Mouse (Mus musculus) limb, embryonic 13.5 days (tissue): ENCODE measurements around the gene 1700123L14Rik. TPM values are rescaled to one million over a fixed set of nuclear protein-coding genes. Genes with fewer than 3 reads are reported as not detected.
A peak's percentile ranks its signal among the peaks of the same experiment; 100 is the strongest.
"Not testable (repeated sequence)": the region's sequence is repeated elsewhere in the genome, so short reads cannot be mapped to it uniquely, and the experiment has no call there.

ENCODE experiments used
- ATAC-seq: fragments of 200-750 bp; cut with Nextera tagmentation; 2 replicates; pipeline ENCODE4 v1.8.0; 2017; ENCODE audit warnings: low read depth, moderate number of reproducible peaks, moderate TSS enrichment; ENCODE audit not compliant: low FRiP score
- H3K27ac ChIP-seq: fragments of 300-500 bp; sonication (generic); 2 replicates; pipeline ENCODE4 v1.5.1; 2015; ENCODE audit warnings: inconsistent platforms, mild to moderate bottlenecking, moderate library complexity
- H3K27me3 ChIP-seq: fragments of 300-500 bp; sonication (generic); 2 replicates; pipeline ENCODE4 v1.6.1; 2015; ENCODE audit warnings: mild to moderate bottlenecking, inconsistent platforms
- H3K36me3 ChIP-seq: fragments of 300-500 bp; sonication (generic); 2 replicates; pipeline ENCODE4 v1.6.1; 2015; ENCODE audit warnings: inconsistent platforms, mild to moderate bottlenecking, moderate library complexity
- H3K4me1 ChIP-seq: fragments of 300-500 bp; sonication (generic); 2 replicates; pipeline ENCODE4 v1.6.1; 2015; ENCODE audit warnings: inconsistent platforms
- H3K4me2 ChIP-seq: fragments of 300-500 bp; sonication (generic); replicated peaks from 2 replicates; pipeline ENCODE4 v1.6.1; 2015; ENCODE audit warnings: inconsistent platforms, mild to moderate bottlenecking, moderate library complexity
- H3K4me3 ChIP-seq: fragments of 300-500 bp; sonication (generic); 2 replicates; pipeline ENCODE4 v1.5.1; 2015; ENCODE audit warnings: moderate library complexity, mild to moderate bottlenecking, inconsistent platforms
- H3K9ac ChIP-seq: fragments of 300-500 bp; sonication (generic); 2 replicates; pipeline ENCODE4 v1.6.1; 2015; ENCODE audit warnings: mild to moderate bottlenecking, inconsistent platforms
- H3K9me3 ChIP-seq: fragments of 300-500 bp; sonication (generic); 2 replicates; pipeline ENCODE4 v1.6.1; 2016; ENCODE audit warnings: inconsistent platforms
- WGBS: fragments of 180-500 bp; shearing (Covaris S2); methylation state at CpG from one replicate; pipeline ENCODE4 v1.1.7; 2015; 5-methylcytosine and 5-hydroxymethylcytosine counted together
- polyA plus RNA-seq: library from polyadenylated mRNA; unstranded; fragments of >200 nt; fragmentation: Nextera tagmentation; extraction: Ambion mirVana; gene quantifications from 2 replicates; pipeline ENCODE4 v1.2.1, GENCODE M21; 2015

1700123L14Rik gene
- polyA plus RNA-seq, result 0.15 TPM in 1 of 2 replicates, not detected in the other

DNA sequence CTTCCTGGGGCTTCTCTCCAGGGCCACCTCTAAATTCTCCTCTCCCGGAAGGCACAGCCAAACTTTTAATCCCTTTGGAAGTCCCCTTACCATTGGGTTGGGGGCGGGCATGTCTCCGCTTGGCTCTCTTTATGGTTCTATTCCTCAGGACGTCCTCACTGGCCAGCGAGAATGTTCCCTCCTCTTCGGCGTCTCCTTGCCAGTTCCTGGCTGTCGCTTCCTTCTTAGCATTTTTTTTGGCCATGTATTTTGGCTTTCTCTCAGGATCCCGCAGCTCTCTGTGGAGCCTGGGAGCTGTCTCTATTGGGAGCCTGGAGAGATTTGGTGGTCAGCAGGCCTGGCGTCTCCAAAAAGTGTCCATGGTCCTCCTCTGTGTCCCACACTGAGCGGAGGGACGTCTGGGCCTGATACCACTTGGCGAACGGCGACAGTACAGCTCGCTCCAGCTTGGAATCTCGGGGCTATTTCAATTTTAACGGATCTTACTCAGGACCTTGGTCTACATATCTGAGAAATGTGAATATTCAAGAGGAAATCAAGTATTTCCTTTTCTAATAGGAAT, at the start of gene 1700123L14Rik:
1700123L14Rik (minus strand) TSS at position 426 of the 562 bp plus-strand sequence.
- Histone ChIP-seq H3K4me3 (no peak within 1 kb of the TSS), H3K4me2 (no peak within 1 kb of the TSS), H3K27me3 (no peaks in the 10 kb centered on the region), H3K9me3 (no peaks in the 10 kb centered on the region), H3K9ac (no peak within 1 kb of the TSS), H3K27ac (no peak within 1 kb of the TSS), H3K4me1 (no peaks in the 10 kb centered on the region), H3K36me3 (no peaks in the 10 kb centered on the region)
- ATAC-seq, result no peak
- 83% methylated on average over 18 of the region's 18 CpGs for WGBS

DNA sequence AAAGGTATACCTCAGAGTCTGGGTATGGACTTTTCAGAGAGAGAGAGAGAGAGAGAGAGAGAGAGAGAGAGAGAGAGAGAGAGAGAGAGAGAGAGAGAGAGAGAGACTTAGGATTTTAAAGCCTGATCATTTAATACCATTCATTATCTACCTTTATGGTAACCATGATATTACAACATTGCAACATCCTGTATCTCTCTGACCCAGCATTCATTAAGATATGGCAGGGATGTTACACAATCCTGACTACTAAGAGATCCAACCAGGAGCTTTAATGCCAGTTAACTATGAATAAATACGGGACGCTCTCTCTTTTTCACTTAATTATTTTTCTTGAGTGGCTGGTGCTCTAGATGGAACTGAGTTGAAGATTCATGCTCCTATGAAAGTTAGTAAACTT, 39.4 kb upstream of the 1700123L14Rik start:
- 99% methylated on average over 2 of the region's 2 CpGs for WGBS
- no peaks in the 10 kb centered on the region for H3K4me1 ChIP-seq
- H3K9me3 ChIP-seq, result no peaks in the 10 kb centered on the region
- H3K27ac ChIP-seq, result no peak overlapping the region
- H3K27me3 ChIP-seq, result no peaks in the 10 kb centered on the region
- no peak overlapping the region for H3K4me3 ChIP-seq
- no peak overlapping the region for H3K9ac ChIP-seq
- H3K36me3 ChIP-seq, result no peaks in the 10 kb centered on the region
- no peak overlapping the region for H3K4me2 ChIP-seq
- no peak for ATAC-seq

DNA sequence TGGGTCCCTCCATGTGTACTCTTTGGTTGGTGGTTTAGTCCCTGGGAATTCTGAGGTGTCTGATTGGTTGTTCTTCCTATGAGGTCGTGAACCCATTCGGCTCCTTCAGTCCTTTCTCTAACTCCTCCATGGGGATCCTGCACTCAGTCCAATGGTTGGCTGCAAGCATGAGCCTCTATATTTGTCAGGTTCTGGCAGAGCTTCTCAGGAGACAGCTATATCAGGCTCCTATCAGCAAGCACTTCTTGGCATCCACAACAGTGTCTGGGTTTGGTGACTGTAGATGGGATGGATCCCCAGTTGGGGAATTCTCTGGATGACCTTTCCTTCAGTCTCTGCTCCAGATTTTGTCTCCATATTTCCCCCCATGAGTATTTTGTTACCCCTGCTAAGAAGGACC, 32.9 kb upstream of the 1700123L14Rik start:
- 88% methylated on average over 2 of the region's 2 CpGs for WGBS
- H3K4me1 ChIP-seq, ATAC-seq, H3K27me3 ChIP-seq, H3K36me3 ChIP-seq, H3K4me3 ChIP-seq, H3K9me3 ChIP-seq, H3K4me2 ChIP-seq, H3K9ac ChIP-seq, H3K27ac ChIP-seq: not testable (repeated sequence)

DNA sequence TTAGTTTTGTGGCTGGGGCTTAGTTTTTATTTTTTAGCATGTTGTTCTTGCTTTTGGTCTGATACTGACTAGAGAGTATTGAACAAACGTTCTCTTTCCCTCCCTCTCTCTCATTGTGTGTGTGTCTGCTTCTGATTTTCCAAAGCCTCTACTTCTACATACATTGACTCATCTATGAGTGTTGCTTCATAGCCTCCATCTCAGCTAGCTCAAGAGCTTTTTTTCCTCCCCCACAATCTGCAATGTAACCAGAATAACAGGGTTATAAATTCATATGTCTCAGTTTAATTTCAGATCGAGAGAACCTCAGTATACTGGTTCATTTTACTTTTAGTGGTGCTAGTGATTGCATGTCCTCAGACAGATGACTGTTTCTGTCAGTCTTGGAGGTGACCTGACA, 20.5 kb upstream of the 1700123L14Rik start:
- WGBS, result 55% methylated on average over 2 of the region's 2 CpGs
- H3K9ac ChIP-seq, result no peak overlapping the region
- H3K4me1 ChIP-seq, result no peaks in the 10 kb centered on the region
- H3K27ac ChIP-seq, result no peak overlapping the region
- H3K27me3 ChIP-seq, result no peaks in the 10 kb centered on the region
- ATAC-seq, result no peak
- H3K4me3 ChIP-seq, result no peak overlapping the region
- no peaks in the 10 kb centered on the region for H3K9me3 ChIP-seq
- no peak overlapping the region for H3K4me2 ChIP-seq
- no peaks in the 10 kb centered on the region for H3K36me3 ChIP-seq

DNA sequence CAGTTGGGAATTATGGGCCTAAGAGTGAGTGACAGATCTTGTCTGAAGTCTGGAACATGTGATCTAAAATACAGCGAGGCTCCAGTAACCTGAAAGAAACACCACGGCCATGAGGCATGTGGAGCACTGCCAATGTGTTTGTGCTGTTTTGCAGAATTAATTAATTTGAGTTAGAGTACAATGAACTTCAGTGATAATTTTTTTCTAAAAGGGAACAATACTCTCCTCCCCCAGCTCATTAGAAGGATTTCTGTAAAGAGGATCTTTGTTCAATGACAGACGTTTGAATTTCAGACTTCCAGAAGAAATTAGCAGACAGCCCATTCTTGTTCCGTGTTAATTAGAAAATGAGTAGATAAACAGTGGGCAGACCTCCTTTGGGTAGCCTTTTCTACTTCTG, 17.3 kb upstream of the 1700123L14Rik start:
- Histone ChIP-seq H3K27me3 (no peaks in the 10 kb centered on the region), H3K36me3 (no peaks in the 10 kb centered on the region), H3K4me3 (no peak overlapping the region), H3K4me1 (no peaks in the 10 kb centered on the region), H3K27ac (no peak overlapping the region), H3K9ac (no peak overlapping the region), H3K4me2 (no peak overlapping the region), H3K9me3 (no peaks in the 10 kb centered on the region)
- 60% methylated on average over 4 of the region's 4 CpGs for WGBS
- ATAC-seq, result no peak

DNA sequence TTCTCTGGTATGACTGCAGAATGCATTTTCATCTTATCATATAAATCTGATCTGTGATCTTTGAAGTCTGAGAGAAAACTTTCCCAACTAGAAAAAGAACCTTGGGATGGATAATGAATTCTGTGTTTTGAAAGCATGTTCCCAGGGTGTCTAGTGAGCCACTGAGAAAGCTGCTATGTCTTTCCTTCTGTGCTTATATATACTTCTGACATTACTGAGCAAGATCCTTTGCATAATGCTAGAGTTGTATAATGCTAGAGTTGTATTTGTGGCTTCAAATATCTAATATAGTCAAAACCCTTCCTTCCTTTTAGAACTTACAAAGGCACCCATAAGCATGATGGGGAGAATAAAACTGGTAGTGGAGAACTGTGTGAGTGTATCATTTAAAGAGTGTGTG, 12.5 kb upstream of the 1700123L14Rik start:
- H3K9me3 ChIP-seq, result no peaks in the 10 kb centered on the region
- no peak overlapping the region for H3K9ac ChIP-seq
- ATAC-seq, result no peak
- H3K27me3 ChIP-seq, result no peaks in the 10 kb centered on the region
- no peak overlapping the region for H3K4me3 ChIP-seq
- H3K27ac ChIP-seq, result no peak overlapping the region
- H3K36me3 ChIP-seq, result no peaks in the 10 kb centered on the region
- H3K4me2 ChIP-seq, result no peak overlapping the region
- no peaks in the 10 kb centered on the region for H3K4me1 ChIP-seq

DNA sequence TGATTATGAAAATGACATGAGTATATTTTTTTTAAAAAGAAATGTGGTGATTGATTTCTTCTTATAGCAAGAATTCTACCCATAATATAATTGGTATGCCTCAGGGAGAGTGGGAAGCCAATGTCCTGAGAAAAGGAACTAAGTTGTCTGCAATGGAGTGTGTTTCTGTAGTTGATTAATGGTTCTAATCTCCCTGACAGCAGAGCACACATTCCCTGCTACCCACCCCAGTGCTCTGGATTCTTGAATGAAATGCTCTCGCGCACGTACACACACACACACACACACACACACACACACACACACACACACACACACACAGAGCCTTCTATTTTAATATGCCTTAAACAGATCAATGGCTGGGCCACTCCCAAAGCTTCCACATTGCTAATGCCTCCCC, 7.6 kb upstream of the 1700123L14Rik start:
- H3K9ac ChIP-seq, result no peak overlapping the region
- H3K4me3 ChIP-seq, result no peak overlapping the region
- ATAC-seq, result no peak
- H3K4me1 ChIP-seq, result no peaks in the 10 kb centered on the region
- no peak overlapping the region for H3K27ac ChIP-seq
- H3K9me3 ChIP-seq, result no peaks in the 10 kb centered on the region
- H3K36me3 ChIP-seq, result no peaks in the 10 kb centered on the region
- H3K27me3 ChIP-seq, result no peaks in the 10 kb centered on the region
- WGBS, result 66% methylated on average over 3 of the region's 3 CpGs
- H3K4me2 ChIP-seq, result no peak overlapping the region

DNA sequence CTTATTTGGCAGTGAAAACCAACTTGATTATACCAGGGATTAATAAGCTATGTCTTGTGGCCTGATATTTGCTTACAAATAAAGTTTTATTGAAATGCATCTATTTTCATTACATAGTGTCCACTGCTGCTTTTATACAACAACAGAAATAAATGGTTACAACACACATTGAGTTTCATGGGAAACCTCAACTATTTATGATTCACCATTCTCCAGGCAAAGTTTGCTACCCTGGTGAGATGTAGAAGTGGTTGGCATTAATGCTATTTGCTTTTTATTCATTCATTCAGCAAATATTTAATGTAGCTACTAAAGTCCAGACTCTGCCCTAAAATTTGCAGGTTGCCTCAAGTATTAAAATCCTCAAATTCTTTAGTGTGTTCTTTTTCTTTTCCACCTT, 988 bp upstream of the 1700123L14Rik start:
- no peaks in the 10 kb centered on the region for H3K4me1 ChIP-seq
- H3K4me3 ChIP-seq, result no peak overlapping the region
- H3K9me3 ChIP-seq, result no peaks in the 10 kb centered on the region
- H3K9ac ChIP-seq, result no peak overlapping the region
- H3K27ac ChIP-seq, result no peak overlapping the region
- no peak overlapping the region for H3K4me2 ChIP-seq
- no peak for ATAC-seq
- H3K36me3 ChIP-seq, result no peaks in the 10 kb centered on the region
- H3K27me3 ChIP-seq, result no peaks in the 10 kb centered on the region

DNA sequence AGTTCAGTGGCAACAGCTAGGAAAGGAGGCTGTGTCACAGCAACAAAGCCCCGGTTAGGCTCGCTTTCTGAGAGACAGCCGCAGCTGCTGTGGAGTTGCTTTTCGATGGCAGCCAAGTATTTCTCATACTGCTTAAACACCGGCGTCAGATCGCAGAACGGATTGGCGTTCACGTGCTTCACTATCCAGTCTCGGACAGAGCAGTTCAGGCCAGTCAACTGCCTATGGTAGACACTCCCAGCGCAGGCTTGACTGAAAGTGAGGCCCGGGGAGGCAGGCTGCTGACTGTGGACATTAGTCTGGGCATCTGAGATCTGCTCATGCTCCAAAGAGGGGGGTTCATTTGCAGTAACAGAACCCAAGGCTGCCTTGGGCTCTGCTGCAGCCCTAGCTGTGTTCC, 640 bp downstream of the 1700123L14Rik start:
- 88% methylated on average over 13 of the region's 13 CpGs for WGBS
- Histone ChIP-seq H3K9me3 (no peaks in the 10 kb centered on the region), H3K4me1 (no peaks in the 10 kb centered on the region), H3K27ac (no peak overlapping the region), H3K36me3 (no peaks in the 10 kb centered on the region), H3K4me2 (no peak overlapping the region), H3K9ac (no peak overlapping the region), H3K27me3 (no peaks in the 10 kb centered on the region), H3K4me3 (no peak overlapping the region)
- ATAC-seq, result no peak

DNA sequence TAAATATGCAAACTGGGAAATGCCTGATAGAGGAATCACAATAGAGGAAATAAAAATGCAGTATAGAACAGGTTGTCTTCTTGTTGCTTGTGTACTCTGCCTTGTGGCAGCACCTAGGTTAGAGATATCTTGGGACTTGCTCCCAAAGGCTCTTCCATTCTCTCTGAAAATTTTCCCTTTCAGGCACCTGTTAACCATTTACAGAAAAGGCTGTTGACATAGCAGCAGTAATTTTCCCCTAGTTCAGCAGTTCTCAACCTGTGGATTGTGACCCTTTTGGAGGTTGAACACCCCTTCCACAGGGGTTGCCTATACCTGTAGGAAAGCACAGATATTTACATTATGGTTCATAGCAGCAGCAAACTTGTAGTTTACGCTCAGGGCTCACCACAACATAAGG, 22.7 kb downstream of the 1700123L14Rik start:
- H3K36me3 ChIP-seq, result no peaks in the 10 kb centered on the region
- H3K27ac ChIP-seq, result no peak overlapping the region
- H3K4me2 ChIP-seq, result no peak overlapping the region
- no peaks in the 10 kb centered on the region for H3K9me3 ChIP-seq
- no peak for ATAC-seq
- WGBS, result 97% methylated on average over 1 of the region's 1 CpGs
- no peak overlapping the region for H3K4me3 ChIP-seq
- H3K4me1 ChIP-seq, result no peaks in the 10 kb centered on the region
- no peak overlapping the region for H3K9ac ChIP-seq
- H3K27me3 ChIP-seq, result no peaks in the 10 kb centered on the region

DNA sequence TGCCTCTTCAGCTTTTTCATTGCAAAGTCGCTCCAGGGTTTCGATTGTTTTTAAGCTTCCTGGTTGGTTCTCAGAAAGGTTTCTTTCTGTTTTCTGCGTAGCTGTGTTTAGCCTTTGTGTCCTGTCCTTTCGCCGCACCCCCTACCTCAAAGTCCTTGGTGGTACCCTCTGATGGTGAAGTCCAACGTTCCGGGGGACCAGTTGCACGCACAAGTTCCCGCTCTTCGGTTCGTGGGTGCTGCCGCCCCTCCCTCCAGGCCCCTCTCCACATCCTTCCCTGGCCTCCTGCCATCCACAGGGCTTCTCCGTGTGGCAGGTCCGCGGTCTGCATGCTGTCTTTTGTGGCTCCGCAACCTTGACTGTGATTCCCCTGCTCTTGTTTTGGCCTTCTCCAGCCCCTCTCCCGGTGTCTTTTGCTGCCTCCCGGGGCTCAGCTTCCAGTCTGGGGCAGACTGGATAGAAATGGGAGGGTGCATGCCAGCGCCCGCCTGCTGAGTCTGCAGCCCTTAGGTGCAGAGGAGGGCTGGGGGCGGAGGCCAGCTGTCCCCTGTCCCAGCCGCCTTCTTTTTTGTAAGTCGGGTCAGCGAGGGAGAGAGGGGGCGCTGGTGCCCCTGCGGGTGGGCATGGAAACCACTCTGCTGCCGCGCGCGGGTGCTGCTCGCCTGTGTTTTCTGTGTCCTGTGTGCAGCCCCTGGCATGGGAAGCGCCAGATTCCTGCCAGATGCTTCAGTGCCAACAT, 49.3 kb downstream of the 1700123L14Rik start:
- Histone ChIP-seq H3K27me3 (no peaks in the 10 kb centered on the region), H3K9me3 (no peaks in the 10 kb centered on the region), H3K4me1 (peaks cover 25% of the 10 kb centered on the region), H3K36me3 (no peaks in the 10 kb centered on the region), H3K4me3 (peak overlapping the region; percentile 62), H3K9ac (peak overlapping the region; percentile 82), H3K27ac (peak overlapping the region; percentile 15; the same call in 1 of the 2 replicates), H3K4me2 (peak overlapping the region; percentile 93)
- peak; percentile 71 for ATAC-seq
- WGBS, result under 1% methylated on average over 32 of the region's 32 CpGs

DNA sequence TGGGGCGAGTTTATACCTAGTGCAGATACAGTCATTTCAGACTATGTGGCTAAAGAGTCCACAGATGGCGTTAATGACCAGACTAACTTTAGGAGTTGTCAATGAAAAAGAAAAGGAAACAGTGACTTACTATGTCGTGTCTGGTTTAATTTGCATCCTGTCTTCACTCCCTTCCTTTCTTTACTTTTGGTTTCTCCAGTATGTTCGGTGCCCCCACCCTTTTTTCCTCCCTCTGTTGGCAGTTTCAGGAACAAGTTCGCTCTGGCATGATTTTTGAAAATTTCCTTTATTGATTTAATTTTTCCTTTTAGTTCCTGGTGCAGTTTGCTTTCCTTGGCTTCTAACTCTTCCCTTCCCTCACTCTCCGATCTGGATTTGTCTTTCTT, 49.9 kb downstream of the 1700123L14Rik start:
- Histone ChIP-seq H3K27ac (peak overlapping the region; percentile 15; the same call in 1 of the 2 replicates), H3K9ac (peak overlapping the region; percentile 82), H3K9me3 (no peaks in the 10 kb centered on the region), H3K4me2 (peak overlapping the region; percentile 93), H3K4me3 (peak overlapping the region; percentile 62), H3K27me3 (no peaks in the 10 kb centered on the region), H3K4me1 (peaks cover 25% of the 10 kb centered on the region), H3K36me3 (no peaks in the 10 kb centered on the region)
- WGBS, result 12% methylated on average over 6 of the region's 6 CpGs
- ATAC-seq, result peak; percentile 45; the same call in 1 of the 2 replicates
